Mouse (Mus musculus) cortical plate, adult 2 months (tissue): ENCODE measurements around the gene Dnase2b.

Source experiments
- CTCF ChIP-seq: fragments of 200-500 bp; IDR thresholded peaks from 2 replicates; pipeline ENCODE4 v1.5.1; 2011; ENCODE audit warnings: mild to moderate bottlenecking, control low read depth, low read length; ENCODE audit not compliant: insufficient read depth; ENCODE audit errors: extremely low read depth
- POLR2A ChIP-seq: fragments of 200-500 bp; IDR thresholded peaks from 2 replicates; pipeline ENCODE4 v1.6.1; 2011; ENCODE audit warnings: mild to moderate bottlenecking, low read length, control low read depth; ENCODE audit not compliant: insufficient read depth; ENCODE audit errors: extremely low read depth

GRCm38 (mm10) chr3:146616533-146617283 lies 1.3 kb upstream of the Dnase2b start:
- no peak for TF ChIP-seq POLR2A
- TF ChIP-seq CTCF, result no peak
